Mouse (Mus musculus) left cerebral cortex, postnatal 4 days (tissue): Measurements from ENCODE around the gene Prkrip1. TPM values are rescaled to one million over a fixed set of nuclear protein-coding genes. Genes with fewer than 3 reads are reported as not detected.

ENCODE experiments used
- total RNA-seq, 2 experiments: library from RNA; stranded (reverse); gene quantifications; 2 replicates each; pipeline ENCODE4 v1.2.3; 2021

The Prkrip1 gene
- total RNA-seq, 2 experiments from 2014 or later: 40.3 to 42.6 TPM

Other genes starting within 250 kb of the Prkrip1 start
- 1 to 10 TPM; 2.0 to 2.7 TPM for gene Ssc4d, start 224.4 kb downstream of the Prkrip1 start, total RNA-seq
- gene Zp3, start 218.9 kb downstream of the Prkrip1 start, total RNA-seq: not detected
- 10 to 100 TPM; 13.8 to 14.4 TPM for gene Dtx2, start 204.2 kb downstream of the Prkrip1 start, total RNA-seq
- gene Upk3b, start 160.5 kb downstream of the Prkrip1 start, total RNA-seq: not detected
- gene Upk3bl, start 144.5 kb downstream of the Prkrip1 start, total RNA-seq: not detected
- 10 to 100 TPM in 1 of 2 experiments, 1 to 10 TPM in 1; 10.0 to 13.1 TPM for gene Rasa4, start 115.0 kb downstream of the Prkrip1 start, total RNA-seq
- gene Polr2j, start 82.3 kb downstream of the Prkrip1 start, total RNA-seq: 10 to 100 TPM; 88.0 to 92.4 TPM
- 10 to 100 TPM; 22.1 to 22.5 TPM for gene Lrwd1, start 62.9 kb downstream of the Prkrip1 start, total RNA-seq
- 10 to 100 TPM; 10.7 to 12.8 TPM for gene Alkbh4, start 62.8 kb downstream of the Prkrip1 start, total RNA-seq
- gene Orai2, start 28.2 kb downstream of the Prkrip1 start, total RNA-seq: 10 to 100 TPM; 56.5 to 58.2 TPM
- gene Sh2b2, start 47.6 kb upstream of the Prkrip1 start, total RNA-seq: 10 to 100 TPM; 40.0 to 40.8 TPM